Mouse (Mus musculus): ENCODE measurements around the gene Anxa7.

DNA sequence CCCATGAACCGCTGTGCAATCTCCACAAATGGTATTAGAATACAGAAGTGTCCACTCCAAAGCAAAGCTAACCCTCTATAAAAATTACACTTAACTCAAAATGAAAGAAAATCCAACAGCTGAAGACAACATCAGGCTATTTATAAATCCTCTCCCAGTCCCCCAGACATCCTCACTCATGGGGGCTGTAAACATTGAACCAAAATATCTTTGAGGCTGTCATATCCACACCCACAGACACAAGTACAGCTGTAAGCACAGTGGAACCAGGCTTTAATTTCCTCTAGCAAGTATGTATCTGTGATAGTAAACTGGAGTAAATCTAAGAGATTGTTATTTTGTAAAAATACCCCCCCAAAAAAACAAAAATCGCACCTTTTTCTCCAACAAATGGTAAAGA, 40.2 kb upstream of the Anxa7 start:
- TF ChIP-seq CTCF (IDR thresholded peaks at IDR 0.05; ENCODE audit: low read depth, low read length) (no peak), POLR2A (IDR thresholded peaks at IDR 0.05; ENCODE audit: extremely low read depth, insufficient read depth, low read length) (no peak)

Measured in liver, adult 2 months (tissue).